Mouse (Mus musculus) neutrophil, adult 65 days (primary cell): ENCODE measurements around the gene Tuba8. TPM values are rescaled to one million over a fixed set of nuclear protein-coding genes. Genes with fewer than 3 reads are reported as not detected.

Experiments used
- total RNA-seq: library from RNA; stranded (reverse); gene quantifications from 2 replicates; pipeline ENCODE4 v1.2.4, GENCODE M21; 2023

The Tuba8 gene
- total RNA-seq = 7.2 and 8.9 TPM in 2 replicates

DNA sequence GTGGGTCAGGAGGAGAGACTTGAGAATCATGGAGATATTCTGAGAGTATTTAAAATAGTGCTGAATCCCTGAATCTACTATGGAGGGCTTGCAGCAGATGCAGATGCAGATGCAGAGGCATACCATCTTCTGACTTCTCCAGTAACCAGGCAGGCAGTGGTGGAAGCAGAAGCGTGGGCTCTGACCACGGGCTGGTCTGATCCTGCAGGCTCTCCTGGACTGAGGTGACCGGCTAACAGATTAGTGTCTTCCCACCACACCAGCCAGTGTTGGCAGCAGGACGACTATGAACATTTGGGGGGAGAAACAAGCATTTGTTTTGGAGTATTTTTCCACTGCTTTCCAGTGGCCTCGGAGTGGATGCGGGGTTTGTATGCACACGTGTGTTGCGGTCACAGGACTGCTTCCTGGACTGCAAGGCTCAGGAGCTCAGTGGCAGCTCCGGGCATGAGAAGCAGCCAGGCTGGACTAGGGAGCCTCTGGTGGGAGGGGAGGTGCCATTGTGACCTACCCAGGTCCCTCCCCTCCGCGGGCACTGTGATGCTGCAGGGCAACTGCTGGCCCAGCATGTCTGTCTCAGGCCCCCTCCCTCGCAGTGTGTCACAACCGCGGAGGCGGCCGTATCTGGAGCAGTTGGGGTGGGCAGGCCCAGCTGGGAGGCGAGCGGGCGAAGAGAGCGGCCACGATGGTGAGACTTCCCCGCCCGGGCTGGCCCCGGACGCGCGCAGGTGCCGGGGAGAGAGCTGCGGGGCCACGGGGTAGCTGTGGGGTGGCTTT is at the start of gene Tuba8:
Gene Tuba8, plus strand, starts transcription at position 548 of the 777 bp plus-strand sequence.

DNA sequence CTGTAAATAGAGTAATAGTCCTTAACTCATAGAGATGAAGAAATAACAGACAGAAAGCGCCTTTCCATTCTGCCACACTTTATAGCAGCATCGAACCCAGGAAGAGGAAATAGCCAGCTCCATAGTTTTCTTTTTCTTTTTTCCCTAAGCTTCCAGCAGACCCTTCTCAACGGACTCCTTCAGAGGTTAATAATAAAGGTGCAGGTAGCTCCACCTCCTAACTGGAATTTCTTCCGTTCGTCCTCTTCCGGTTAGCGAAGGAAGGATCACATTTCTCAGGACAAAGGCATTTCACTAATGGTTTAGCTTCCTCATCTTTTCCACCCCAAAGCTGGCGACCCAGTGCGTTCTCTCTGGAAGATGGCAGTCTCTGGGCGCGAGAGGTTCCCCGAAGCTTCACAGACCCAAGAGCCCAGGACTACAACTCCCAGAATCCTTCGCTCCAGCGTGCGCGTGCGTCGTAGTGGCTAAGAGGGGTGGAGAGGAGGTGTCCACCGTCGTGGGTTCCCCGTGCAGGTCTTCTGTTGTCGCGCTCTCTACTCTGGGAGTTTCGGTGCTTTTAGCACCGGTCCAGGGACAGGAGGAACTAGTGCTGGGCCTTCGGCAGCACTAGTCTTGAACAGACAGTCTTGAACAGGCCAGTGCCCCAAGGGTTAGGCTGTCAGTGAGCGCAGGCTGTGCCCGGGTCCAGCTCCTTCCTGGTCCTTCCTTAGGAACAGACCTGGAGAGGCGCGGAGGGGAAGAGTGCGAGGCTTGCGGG is 26.9 kb upstream of the Tuba8 start, which contains the start of gene Pex26:
Gene Pex26, plus strand, starts transcription at position 254 of the 760 bp plus-strand sequence.

DNA sequence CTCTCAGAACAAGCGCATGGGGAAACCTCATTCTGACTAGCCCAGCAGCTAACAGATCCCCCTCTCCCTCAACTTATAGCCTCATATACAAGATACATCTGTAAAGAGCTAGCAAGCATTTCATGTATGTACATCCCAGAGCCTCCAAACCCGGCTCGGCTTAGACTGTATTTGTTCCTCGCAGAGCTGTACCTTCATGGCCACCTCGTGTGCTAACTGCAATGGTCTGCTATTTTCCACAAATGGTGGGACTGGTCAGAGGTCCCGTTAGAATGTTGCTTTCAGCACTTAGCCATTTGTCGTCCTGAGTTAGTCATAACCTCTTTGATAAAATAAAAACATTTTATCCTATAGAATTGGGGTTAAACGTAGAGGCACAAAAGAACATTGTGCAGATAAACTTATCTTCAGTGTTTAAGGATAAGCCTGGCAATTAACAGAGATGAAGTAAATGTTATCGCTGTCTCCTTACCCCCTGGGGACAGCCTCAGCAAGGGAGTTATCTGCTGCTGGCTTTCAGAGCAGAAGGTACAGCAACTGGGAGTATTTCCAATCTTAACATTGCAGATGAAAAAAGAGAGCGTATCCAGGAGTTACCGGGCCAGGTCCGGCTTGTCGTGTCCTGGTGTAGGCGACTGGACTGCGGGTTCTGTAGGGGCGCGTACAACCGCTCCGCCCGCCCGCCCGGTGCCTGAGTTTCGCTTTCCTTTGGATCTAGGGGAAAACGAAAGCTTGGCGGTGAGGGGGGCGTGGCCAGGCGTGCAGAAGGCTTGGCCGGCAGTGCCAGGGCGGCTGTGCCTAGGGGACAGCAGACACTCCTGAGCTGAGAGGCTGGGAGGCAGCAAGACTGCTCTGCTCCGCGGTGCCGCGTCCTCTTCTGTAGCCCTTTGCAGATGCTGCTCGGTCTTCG is 34.9 kb downstream of the Tuba8 start, which contains the start of gene Usp18:
Gene Usp18, plus strand, starts transcription at position 780 of the 910 bp plus-strand sequence.

Other genes with a start within 250 kb of the Tuba8 start
- gene Mical3, start 79.7 kb upstream of the Tuba8 start, total RNA-seq = 5.1 and 8.9 TPM in 2 replicates
- 1.8 and 4.5 TPM in 2 replicates for gene Pex26, start 27.0 kb upstream of the Tuba8 start, total RNA-seq
- 3.9 and 6.5 TPM in 2 replicates for gene Usp18, start 35.2 kb downstream of the Tuba8 start, total RNA-seq
- gene Slc6a13, start 89.5 kb downstream of the Tuba8 start, total RNA-seq = 2.0 and 3.2 TPM in 2 replicates
- gene Slc6a12, start 132.4 kb downstream of the Tuba8 start, total RNA-seq = 34.3 and 36.4 TPM in 2 replicates